Mouse (Mus musculus): ENCODE data around the gene Pdcd1.
"Not testable (repeated sequence)": the region's sequence is repeated elsewhere in the genome, so short reads cannot be mapped to it uniquely, and the experiment has no call there.

Gene Pdcd1

GRCm38 (mm10) chr1:94027506-94028108, 24.7 kb downstream of the Pdcd1 start:
- no peak for DNase-seq

GRCm38 (mm10) chr1:94020151-94020550, 32.2 kb downstream of the Pdcd1 start, which contains the start of gene Neu4:
TSS of gene Neu4 (plus strand) at chr1:94020451.
- DNase-seq: no peak

GRCm38 (mm10) chr1:94011643-94012042, 40.7 kb downstream of the Pdcd1 start:
- DNase-seq: no peak

- not testable (repeated sequence) for DNase-seq
Measured at GRCm38 (mm10) chr1:94008826-94009225, 43.5 kb downstream of the Pdcd1 start.

GRCm38 (mm10) chr1:94005954-94006506, 46.3 kb downstream of the Pdcd1 start:
- not testable (repeated sequence) for DNase-seq

- DNase-seq: no peak
Measured at GRCm38 (mm10) chr1:94001023-94001422, 51.3 kb downstream of the Pdcd1 start.

GRCm38 (mm10) chr1:93991491-93991890, 60.9 kb downstream of the Pdcd1 start:
- not testable (repeated sequence) for DNase-seq

GRCm38 (mm10) chr1:93991068-93991467, 61.3 kb downstream of the Pdcd1 start:
- not testable (repeated sequence) for DNase-seq

- DNase-seq: not testable (repeated sequence)
Measured at GRCm38 (mm10) chr1:93990209-93990608, 62.1 kb downstream of the Pdcd1 start, which contains the start of gene Gal3st2c. TSS of gene Gal3st2c (plus strand) at chr1:93990509.

- no peak for DNase-seq
Measured at GRCm38 (mm10) chr1:93988786-93989185, 63.6 kb downstream of the Pdcd1 start.
